Comparison of ENCODE assay signal across 17 mouse cellular contexts in the genomic region with DNA sequence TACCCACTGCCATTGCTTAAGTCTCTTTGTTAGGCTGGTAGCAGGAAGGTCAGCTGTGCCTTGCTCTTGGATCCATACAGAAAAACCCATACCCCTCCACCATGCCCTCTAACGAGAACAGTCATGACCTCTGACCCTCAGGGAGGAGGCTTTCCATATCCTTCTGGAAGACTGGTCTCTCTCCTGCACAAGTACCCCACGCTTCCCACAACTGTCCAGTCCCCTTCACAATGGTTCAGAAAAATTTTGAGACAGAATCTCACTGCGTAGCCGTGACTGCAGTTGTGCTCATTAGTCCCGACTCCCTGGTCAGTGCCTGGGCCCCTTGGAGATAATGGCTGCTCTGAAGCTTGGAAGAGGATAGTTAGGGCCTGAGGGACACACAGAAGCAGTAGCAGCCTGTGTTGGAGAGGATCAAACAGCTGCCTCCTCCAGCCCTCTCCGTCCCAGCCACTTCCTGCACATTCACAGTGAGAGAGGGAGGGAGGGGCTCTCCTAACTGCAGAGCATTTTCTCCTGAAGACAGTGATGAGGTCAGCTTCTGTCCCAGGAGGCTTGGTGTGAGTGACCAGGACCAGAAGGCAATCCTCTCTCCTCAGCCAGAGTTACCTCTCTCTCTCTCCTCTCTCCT. TPM values are rescaled to one million over a fixed set of nuclear protein-coding genes. Genes with fewer than 3 reads are reported as not detected.
A peak's percentile ranks its signal among the peaks of the same experiment; 100 is the strongest.
DNase-seq lines count a peak whose midpoint lies in the region; ATAC-seq and TF ChIP-seq lines count a peak whose summit lies in the region.
"Had no signal": no experiment of that assay in that cellular context is flagged by ENCODE, and none has a peak within 500 bp of the region (broad histone marks: within the 10 kb centered on the region; RNA-seq: fewer than 3 reads in every experiment).

No protein-coding gene starts in this region.

- 38% methylated on average over 6 of the region's 6 CpGs for WGBS in heart, embryonic 11.5 days (ENCODE audit: insufficient replicate concordance)
- 49% methylated on average over 6 of the region's 6 CpGs for WGBS in heart, adult 2 months
- 35% methylated on average over 6 of the region's 6 CpGs for WGBS in lung, embryonic 14.5 days
- WGBS in limb, embryonic 10.5 days: 44% methylated on average over 6 of the region's 6 CpGs

- TF ChIP-seq POLR2A in heart, adult 2 months (IDR thresholded peaks at IDR 0.05; ENCODE audit: insufficient read depth, low read depth, low read length): no peak

- no peaks in the 10 kb centered on the region for H3K36me3 ChIP-seq in heart, embryonic 11.5 days (ENCODE audit: control insufficient read depth, insufficient read depth, low read length)
- H3K36me3 ChIP-seq in heart, adult 2 months (ENCODE audit: control insufficient read depth, insufficient read depth, low read length): no peaks in the 10 kb centered on the region
- no peaks in the 10 kb centered on the region for H3K36me3 ChIP-seq in lung, embryonic 14.5 days (ENCODE audit: insufficient read depth)
- no peaks in the 10 kb centered on the region for H3K36me3 ChIP-seq in limb, embryonic 10.5 days
- H3K36me3 ChIP-seq: embryonic facial prominence, embryonic 13.5 days had no signal

- no peaks in the 10 kb centered on the region for H3K27me3 ChIP-seq in heart, embryonic 11.5 days (ENCODE audit: control insufficient read depth, insufficient read depth, low read length)
- no peaks in the 10 kb centered on the region for H3K27me3 ChIP-seq in heart, adult 2 months (ENCODE audit: control insufficient read depth, insufficient read depth, low read length)
- H3K27me3 ChIP-seq in lung, embryonic 14.5 days (ENCODE audit: insufficient read depth, low read length): no peaks in the 10 kb centered on the region
- no peaks in the 10 kb centered on the region for H3K27me3 ChIP-seq in limb, embryonic 10.5 days (ENCODE audit: low read depth, poor library complexity, severe bottlenecking)
- H3K27me3 ChIP-seq: embryonic facial prominence, embryonic 13.5 days had no signal

- H3K9ac ChIP-seq in heart, embryonic 11.5 days (ENCODE audit: low read depth, low read length): 0 out of 2 replicates have a peak overlapping the region, but pooled peaks have one; percentile 24
- no peak overlapping the region for H3K9ac ChIP-seq in heart, adult 2 months (ENCODE audit: low read depth, low read length)
- no peak overlapping the region for H3K9ac ChIP-seq in lung, embryonic 14.5 days
- H3K9ac ChIP-seq: embryonic facial prominence, embryonic 13.5 days had no signal

- no peaks in the 10 kb centered on the region for H3K79me2 ChIP-seq in heart, adult 2 months (replicated peaks; ENCODE audit: control insufficient read depth, insufficient read depth, low read length)

- no peak for TF ChIP-seq CTCF in heart, adult 2 months (IDR thresholded peaks at IDR 0.05)
- TF ChIP-seq CTCF in lung, embryonic 14.5 days (IDR thresholded peaks at IDR 0.05; ENCODE audit: low read depth): no peak

- H3K4me2 ChIP-seq in heart, embryonic 11.5 days: no peak overlapping the region
- no peak overlapping the region for H3K4me2 ChIP-seq in lung, embryonic 14.5 days
- H3K4me2 ChIP-seq: embryonic facial prominence, embryonic 13.5 days had no signal

- no peak overlapping the region for H3K27ac ChIP-seq in heart, embryonic 11.5 days (ENCODE audit: low read depth, low read length)
- no peak overlapping the region for H3K27ac ChIP-seq in heart, adult 2 months
- H3K27ac ChIP-seq in lung, embryonic 14.5 days (ENCODE audit: low read depth): no peak overlapping the region
- H3K27ac ChIP-seq in limb, embryonic 10.5 days: peak overlapping the region; percentile 36; the same call in 1 of the 2 replicates
- H3K27ac ChIP-seq: embryonic facial prominence, embryonic 13.5 days had no signal

- no peak for ATAC-seq in heart, embryonic 11.5 days (replicated peaks; ENCODE audit: insufficient number of reproducible peaks, low FRiP score, low TSS enrichment)
- ATAC-seq in lung, embryonic 14.5 days (ENCODE audit: insufficient read depth): peak; percentile 74; the same call in 1 of the 2 replicates
- ATAC-seq: inflammation-experienced regulatory T-cells, adult 6 months had no signal

- DNase-seq in heart, adult 2 months: no peak
- DNase-seq in lung, embryonic 14.5 days: peak; percentile 47
- no peak for DNase-seq in lung, postnatal 4 days
- peak; percentile 41 for DNase-seq in retina, postnatal 1 day
- no peak for DNase-seq in retina, embryonic 14.5 days (ENCODE audit: low spot score)
- DNase-seq in limb, embryonic 10.5 days (ENCODE audit: low spot score): no peak
- no peak for DNase-seq in layer of hippocampus, adult 8-10 months (ENCODE audit: low spot score in 2 of 2)
- DNase-seq: adrenal gland, adult 8-10 months; cerebellum, adult 11 months; cerebellum, postnatal 14 days; gastrocnemius, postnatal 10 days; kidney, adult 8-10 months; lung, postnatal 14 days; thymus, postnatal 4 days had no signal

- peaks cover 6% of the 10 kb centered on the region; the same call in 1 of the 2 replicates for H3K4me1 ChIP-seq in heart, embryonic 11.5 days (ENCODE audit: control insufficient read depth, insufficient read depth, low read length)
- H3K4me1 ChIP-seq in heart, adult 2 months (ENCODE audit: control insufficient read depth, insufficient read depth, low read length): no peaks in the 10 kb centered on the region
- H3K4me1 ChIP-seq in lung, embryonic 14.5 days (ENCODE audit: insufficient read depth): no peaks in the 10 kb centered on the region
- H3K4me1 ChIP-seq in limb, embryonic 10.5 days: peaks cover 10% of the 10 kb centered on the region
- H3K4me1 ChIP-seq: embryonic facial prominence, embryonic 13.5 days had no signal

- H3K9me3 ChIP-seq in heart, embryonic 11.5 days (replicated peaks; ENCODE audit: control insufficient read depth, low read length): no peaks in the 10 kb centered on the region
- H3K9me3 ChIP-seq in lung, embryonic 14.5 days (ENCODE audit: low read depth, low read length): no peaks in the 10 kb centered on the region
- no peaks in the 10 kb centered on the region for H3K9me3 ChIP-seq in limb, embryonic 10.5 days (replicated peaks)
- H3K9me3 ChIP-seq: embryonic facial prominence, embryonic 13.5 days had no signal

- no peak for TF ChIP-seq EP300 in heart, adult 2 months (IDR thresholded peaks at IDR 0.05; ENCODE audit: insufficient read depth, low read depth, low read length)

- H3K4me3 ChIP-seq in heart, embryonic 11.5 days (ENCODE audit: low read depth, low read length): no peak overlapping the region
- H3K4me3 ChIP-seq in heart, adult 2 months: no peak overlapping the region
- H3K4me3 ChIP-seq in lung, embryonic 14.5 days (ENCODE audit: low read depth, low read length): no peak overlapping the region
- no peak overlapping the region for H3K4me3 ChIP-seq in limb, embryonic 10.5 days
- H3K4me3 ChIP-seq: embryonic facial prominence, embryonic 13.5 days had no signal

- intact Hi-C loops in heart, adult 2 months (cut with DNase I): no loop called here

RNA-seq across cellular contexts. Expression of a gene that starts 16.4 kb away (rescaled TPM):
- polyA plus RNA-seq in heart, embryonic 11.5 days (2014; fragmentation: Nextera tagmentation; extraction: Ambion mirVana): 22.1 and 22.9 TPM in 2 replicates
- 10 to 100 TPM; 16.3 to 21.5 TPM for total RNA-seq in heart, adult 2 months (2021)
- 37.9 and 41.9 TPM in 2 replicates for polyA plus RNA-seq in heart, adult 2 months (2012; rRNA removed)
- polyA plus RNA-seq in lung, embryonic 14.5 days (2014; fragmentation: Nextera tagmentation; extraction: Ambion mirVana): 52.1 and 52.4 TPM in 2 replicates
- 34.2 and 35.3 TPM in 2 replicates for polyA plus RNA-seq in limb, embryonic 10.5 days (2016; fragmentation: Nextera tagmentation; extraction: Ambion mirVana)
- total RNA-seq in layer of hippocampus, adult 8-10 months (2022): 10 to 100 TPM; 61.9 to 68.4 (median 66.1) TPM

Comparison
In these comparisons a context has a peak if more than half of its experiments do, and no peak if none do; other contexts are left out.
1. DNase-seq: peak in lung, embryonic 14.5 days (single experiment) and retina, postnatal 1 day (single experiment); none in heart, adult 2 months (0 of 2), lung, postnatal 4 days (0 of 2), retina, embryonic 14.5 days (single experiment), limb, embryonic 10.5 days (single experiment) and layer of hippocampus, adult 8-10 months (0 of 2).